Mouse (Mus musculus) hindbrain, embryonic 10.5 days (tissue): ENCODE results near the gene Osgepl1. TPM values are rescaled to one million over a fixed set of nuclear protein-coding genes. Genes with fewer than 3 reads are reported as not detected.
"Not testable (repeated sequence)": the region's sequence is repeated elsewhere in the genome, so short reads cannot be mapped to it uniquely, and the experiment has no call there.

Source experiments
- DNase-seq: peaks from one replicate; pipeline ENCODE4 v3.0.0-alpha.2; 2017; ENCODE audit warnings: low spot score
- H3K27ac ChIP-seq: fragments of 300-500 bp; sonication (generic); 2 replicates; pipeline ENCODE4 v1.5.1; 2016; ENCODE audit warnings: mild to moderate bottlenecking, moderate library complexity
- H3K27me3 ChIP-seq: fragments of 300-500 bp; sonication (generic); 2 replicates; pipeline ENCODE4 v1.6.1; 2016; ENCODE audit warnings: mild to moderate bottlenecking; ENCODE audit not compliant: poor library complexity, insufficient read depth, severe bottlenecking
- H3K36me3 ChIP-seq: fragments of 300-500 bp; sonication (generic); 2 replicates; pipeline ENCODE4 v1.6.1; 2016; ENCODE audit warnings: mild to moderate bottlenecking, moderate library complexity
- H3K4me1 ChIP-seq: fragments of 300-500 bp; sonication (generic); replicated peaks from 2 replicates; pipeline ENCODE4 v1.6.1; 2016; ENCODE audit warnings: mild to moderate bottlenecking
- H3K4me3 ChIP-seq: fragments of 300-500 bp; sonication (generic); 2 replicates; pipeline ENCODE4 v1.5.1; 2016; ENCODE audit warnings: mild to moderate bottlenecking, moderate library complexity
- H3K9me3 ChIP-seq: fragments of 300-500 bp; sonication (generic); 2 replicates; pipeline ENCODE4 v1.6.1; 2016; ENCODE audit warnings: mild to moderate bottlenecking, moderate library complexity
- WGBS: fragments of 180-500 bp; shearing (Covaris S2); methylation state at CpG from one replicate; pipeline ENCODE4 v1.1.7; 2016; 5-methylcytosine and 5-hydroxymethylcytosine counted together
- polyA plus RNA-seq: library from polyadenylated mRNA; unstranded; fragments of >200 nt; fragmentation: Nextera tagmentation; extraction: Ambion mirVana; gene quantifications from 2 replicates; pipeline ENCODE4 v1.2.1, GENCODE M21; 2016

The Osgepl1 gene
- 26.2 and 26.7 TPM in 2 replicates for polyA plus RNA-seq

- Histone ChIP-seq H3K4me1 (peaks cover 8% of the 10 kb centered on the region), H3K36me3 (peaks cover 55% of the 10 kb centered on the region), H3K4me3 (peak within 1 kb of the TSS; percentile 74), H3K27ac (peak within 1 kb of the TSS; percentile 92), H3K9me3 (no peaks in the 10 kb centered on the region), H3K27me3 (no peaks in the 10 kb centered on the region)
- 3% methylated on average over 27 of the region's 27 CpGs for WGBS
- DNase-seq, result peak; percentile 87
These were observed at the start of gene Osgepl1 for GRCm38 (mm10) chr1:53312989-53313967. Osgepl1 (plus strand) TSS chr1:53313624.

GRCm38 (mm10) chr1:53264958-53265612, 48.3 kb upstream of the Osgepl1 start:
- not testable (repeated sequence) for H3K27me3 ChIP-seq, H3K4me3 ChIP-seq, H3K4me1 ChIP-seq, DNase-seq, H3K27ac ChIP-seq, H3K9me3 ChIP-seq
- peaks cover 28% of the 10 kb centered on the region for H3K36me3 ChIP-seq

GRCm38 (mm10) chr1:53269901-53270300, 43.5 kb upstream of the Osgepl1 start:
- Histone ChIP-seq H3K36me3 (peaks cover 27% of the 10 kb centered on the region), H3K27me3 (no peaks in the 10 kb centered on the region), H3K9me3 (no peaks in the 10 kb centered on the region), H3K4me1 (no peaks in the 10 kb centered on the region), H3K4me3 (no peak overlapping the region), H3K27ac (no peak overlapping the region)
- no peak for DNase-seq
- 94% methylated on average over 3 of the region's 3 CpGs for WGBS

- Histone ChIP-seq H3K27me3 (no peaks in the 10 kb centered on the region), H3K4me3 (no peak overlapping the region), H3K36me3 (peaks cover 14% of the 10 kb centered on the region), H3K27ac (no peak overlapping the region), H3K9me3 (no peaks in the 10 kb centered on the region), H3K4me1 (no peaks in the 10 kb centered on the region)
- DNase-seq, result peak; percentile 17
These were observed 40.8 kb upstream of the Osgepl1 start for GRCm38 (mm10) chr1:53272646-53273045.

- Histone ChIP-seq H3K4me1 (peaks cover 6% of the 10 kb centered on the region; the same call in 1 of the 2 replicates), H3K9me3 (peaks cover 3% of the 10 kb centered on the region; the same call in 1 of the 2 replicates), H3K27me3 (no peaks in the 10 kb centered on the region), H3K4me3 (no peak overlapping the region), H3K36me3 (peaks cover 34% of the 10 kb centered on the region), H3K27ac (no peak overlapping the region)
- 86% methylated on average over 3 of the region's 3 CpGs for WGBS
- no peak for DNase-seq
These were observed 22.2 kb upstream of the Osgepl1 start for GRCm38 (mm10) chr1:53291197-53291596.

GRCm38 (mm10) chr1:53296581-53297383, 16.6 kb upstream of the Osgepl1 start, which contains the start of the genes Pms1, Ormdl1 and Gm28778:
Pms1 (minus strand) TSS chr1:53297018.
Ormdl1 (plus strand) TSS chr1:53297095.
Gm28778 (plus strand) TSS chr1:53297111.
- Histone ChIP-seq H3K36me3 (peaks cover 33% of the 10 kb centered on the region), H3K27me3 (no peaks in the 10 kb centered on the region), H3K4me3 (peak within 1 kb of the TSS; percentile 85), H3K27ac (peak within 1 kb of the TSS; percentile 97), H3K9me3 (no peaks in the 10 kb centered on the region), H3K4me1 (peaks cover 15% of the 10 kb centered on the region)
- WGBS, result under 1% methylated on average over 66 of the region's 66 CpGs
- DNase-seq, result peak; percentile 96

GRCm38 (mm10) chr1:53300506-53300905, 12.9 kb upstream of the Osgepl1 start:
- Histone ChIP-seq H3K27me3 (no peaks in the 10 kb centered on the region), H3K36me3 (peaks cover 43% of the 10 kb centered on the region), H3K4me3 (no peak overlapping the region), H3K9me3 (no peaks in the 10 kb centered on the region), H3K4me1 (peaks cover 15% of the 10 kb centered on the region), H3K27ac (no peak overlapping the region)
- WGBS, result 89% methylated on average over 4 of the region's 4 CpGs
- no peak for DNase-seq

GRCm38 (mm10) chr1:53321662-53322344, 8.4 kb downstream of the Osgepl1 start:
- WGBS, result 96% methylated on average over 4 of the region's 4 CpGs

GRCm38 (mm10) chr1:53323254-53323653, 9.8 kb downstream of the Osgepl1 start:
- Histone ChIP-seq H3K27me3 (no peaks in the 10 kb centered on the region), H3K36me3 (peaks cover 63% of the 10 kb centered on the region), H3K4me1 (no peaks in the 10 kb centered on the region), H3K9me3 (no peaks in the 10 kb centered on the region), H3K27ac (no peak overlapping the region), H3K4me3 (no peak overlapping the region)
- WGBS, result 91% methylated on average over 5 of the region's 5 CpGs
- DNase-seq, result no peak

More at GRCm38 (mm10) chr1:53321662-53322344, 8.4 kb downstream of the Osgepl1 start:
- Histone ChIP-seq H3K4me1 (no peaks in the 10 kb centered on the region), H3K36me3 (peaks cover 76% of the 10 kb centered on the region), H3K27ac (no peak overlapping the region), H3K27me3 (no peaks in the 10 kb centered on the region), H3K9me3 (no peaks in the 10 kb centered on the region), H3K4me3 (no peak overlapping the region)
- DNase-seq, result no peak

- H3K4me1 ChIP-seq, result no peaks in the 10 kb centered on the region
- H3K27me3 ChIP-seq, result no peaks in the 10 kb centered on the region
- H3K4me3 ChIP-seq, result no peak overlapping the region
- no peak overlapping the region for H3K27ac ChIP-seq
- H3K36me3 ChIP-seq, result peaks cover 57% of the 10 kb centered on the region
- DNase-seq, result no peak
- H3K9me3 ChIP-seq, result no peaks in the 10 kb centered on the region
- 89% methylated on average over 1 of the region's 1 CpGs for WGBS
These were observed 10.9 kb downstream of the Osgepl1 start for GRCm38 (mm10) chr1:53324277-53324676.

- Histone ChIP-seq H3K4me3 (no peak overlapping the region), H3K9me3 (no peaks in the 10 kb centered on the region), H3K4me1 (no peaks in the 10 kb centered on the region), H3K27me3 (no peaks in the 10 kb centered on the region), H3K36me3 (peaks cover 50% of the 10 kb centered on the region), H3K27ac (no peak overlapping the region)
- no peak for DNase-seq
- 95% methylated on average over 5 of the region's 5 CpGs for WGBS
These were observed 11.5 kb downstream of the Osgepl1 start for GRCm38 (mm10) chr1:53324827-53325494.
